Mouse (Mus musculus) midbrain, postnatal 0 days (tissue): Measurements from ENCODE around the gene Cyp21a1. TPM values are rescaled to one million over a fixed set of nuclear protein-coding genes. Genes with fewer than 3 reads are reported as not detected.
"Not testable (repeated sequence)": the region's sequence is repeated elsewhere in the genome, so short reads cannot be mapped to it uniquely, and the experiment has no call there.

ENCODE experiments used
- ATAC-seq: fragments of 200-750 bp; cut with Nextera tagmentation; 2 replicates; pipeline ENCODE4 v1.8.0; 2017; ENCODE audit warnings: moderate number of reproducible peaks, mild to moderate bottlenecking, moderate TSS enrichment, moderate library complexity; ENCODE audit not compliant: low FRiP score
- DNase-seq: peaks from one replicate; pipeline ENCODE4 v3.0.0-alpha.2; 2015; ENCODE audit warnings: low spot score
- H3K27ac ChIP-seq: fragments of 300-500 bp; sonication (generic); 2 replicates; pipeline ENCODE4 v1.5.1; 2014; ENCODE audit warnings: low read depth, mild to moderate bottlenecking, low read length, mixed read lengths
- H3K27me3 ChIP-seq: fragments of 300-500 bp; sonication (generic); 2 replicates; pipeline ENCODE4 v1.6.1; 2014; ENCODE audit warnings: low read length, control low read depth, mixed read lengths; ENCODE audit not compliant: insufficient read depth
- H3K36me3 ChIP-seq: fragments of 300-500 bp; sonication (generic); 2 replicates; pipeline ENCODE4 v1.6.1; 2014; ENCODE audit warnings: low read length, control low read depth, mixed read lengths; ENCODE audit not compliant: insufficient read depth
- H3K4me1 ChIP-seq: fragments of 300-500 bp; sonication (generic); 2 replicates; pipeline ENCODE4 v1.6.1; 2014; ENCODE audit warnings: mild to moderate bottlenecking, control low read depth, antibody characterized with exemption, low read length, mixed read lengths; ENCODE audit not compliant: insufficient read depth
- H3K4me2 ChIP-seq: fragments of 300-500 bp; sonication (generic); 2 replicates; pipeline ENCODE4 v1.6.1; 2014; ENCODE audit warnings: low read depth, mild to moderate bottlenecking, low read length, mixed read lengths; ENCODE audit not compliant: poor library complexity, severe bottlenecking
- H3K4me3 ChIP-seq: fragments of 300-500 bp; sonication (generic); 2 replicates; pipeline ENCODE4 v1.5.1; 2014; ENCODE audit warnings: low read depth, mild to moderate bottlenecking, low read length, moderate library complexity
- H3K9ac ChIP-seq: fragments of 300-500 bp; sonication (generic); replicated peaks from 2 replicates; pipeline ENCODE4 v1.6.1; 2014; ENCODE audit warnings: mild to moderate bottlenecking, low read length, moderate library complexity, mixed read lengths; ENCODE audit not compliant: poor library complexity, severe bottlenecking
- H3K9me3 ChIP-seq: fragments of 300-500 bp; sonication (generic); 2 replicates; pipeline ENCODE4 v1.6.1; 2016; ENCODE audit warnings: low read length, control low read depth
- CTCF ChIP-seq: IDR thresholded peaks from 2 replicates; pipeline ENCODE4 v1.5.1; 2016; ENCODE audit warnings: antibody characterized with exemption, mild to moderate bottlenecking
- WGBS: fragments of 180-500 bp; shearing (Covaris S2); extraction: QIAGEN DNeasy Blood & Tissue Kit; methylation state at CpG from one replicate; pipeline ENCODE4 v1.1.7; 2014; 5-methylcytosine and 5-hydroxymethylcytosine counted together
- polyA plus RNA-seq: library from polyadenylated mRNA; unstranded; fragments of >200 nt; fragmentation: Nextera tagmentation; extraction: Ambion mirVana; gene quantifications from 2 replicates; pipeline ENCODE4 v1.2.1, GENCODE M21; 2015
- total RNA-seq: library from RNA; depleted of rRNA; stranded (reverse); fragments of >200 nt; gene quantifications from 2 replicates; pipeline ENCODE4 v1.2.3, GENCODE M21; 2014; rRNA removed

Gene Cyp21a1
- total RNA-seq, result not detected in 2 replicates
- polyA plus RNA-seq, result not detected in 2 replicates

GRCm38 (mm10) chr17:34804301-34804700 is at the start of gene Cyp21a1:
Gene Cyp21a1, minus strand, starts transcription at chr17:34804561.
- ATAC-seq, result not testable (repeated sequence)

GRCm38 (mm10) chr17:34853511-34853910 is 49.1 kb upstream of the Cyp21a1 start:
- Histone ChIP-seq H3K36me3 (peaks cover 35% of the 10 kb centered on the region), H3K4me3 (no peak overlapping the region), H3K9ac (no peak overlapping the region), H3K27me3 (no peaks in the 10 kb centered on the region), H3K4me1 (peaks cover 10% of the 10 kb centered on the region), H3K4me2 (no peak overlapping the region), H3K27ac (no peak overlapping the region), H3K9me3 (no peaks in the 10 kb centered on the region)
- TF ChIP-seq CTCF, result no peak
- no peak for DNase-seq
- ATAC-seq, result no peak
- 79% methylated on average over 8 of the region's 8 CpGs for WGBS

More at GRCm38 (mm10) chr17:34804301-34804700, at the start of gene Cyp21a1:
- not testable (repeated sequence) for H3K9ac ChIP-seq, DNase-seq, H3K27me3 ChIP-seq, H3K4me1 ChIP-seq, H3K4me3 ChIP-seq, H3K27ac ChIP-seq, H3K36me3 ChIP-seq, H3K9me3 ChIP-seq, H3K4me2 ChIP-seq
- 100% methylated on average over 1 of the region's 6 CpGs for WGBS

GRCm38 (mm10) chr17:34850517-34851125 is 46.3 kb upstream of the Cyp21a1 start:
- Histone ChIP-seq H3K27ac (peak overlapping the region; percentile 55), H3K27me3 (no peaks in the 10 kb centered on the region), H3K4me3 (peak overlapping the region; percentile 97), H3K4me1 (peaks cover 10% of the 10 kb centered on the region), H3K36me3 (peaks cover 56% of the 10 kb centered on the region), H3K4me2 (peak overlapping the region; percentile 94), H3K9me3 (no peaks in the 10 kb centered on the region), H3K9ac (peak overlapping the region; percentile 93)
- no peak for TF ChIP-seq CTCF
- peak; percentile 36; the same call in 1 of the 2 replicates for ATAC-seq
- WGBS, result 2% methylated on average over 25 of the region's 25 CpGs
- no peak for DNase-seq

- H3K9ac ChIP-seq, result peak within 1 kb of the TSS; percentile 93
- H3K36me3 ChIP-seq, result peaks cover 58% of the 10 kb centered on the region
- DNase-seq (peak; percentile 97), ATAC-seq (peak; percentile 96)
- WGBS, result under 1% methylated on average over 58 of the region's 65 CpGs
- peaks cover 10% of the 10 kb centered on the region for H3K4me1 ChIP-seq
- peak within 1 kb of the TSS; percentile 97 for H3K4me3 ChIP-seq
- H3K9me3 ChIP-seq, result no peaks in the 10 kb centered on the region
- TF ChIP-seq CTCF, result no peak
- H3K27ac ChIP-seq, result peak within 1 kb of the TSS; percentile 55
- H3K27me3 ChIP-seq, result no peaks in the 10 kb centered on the region
- peak within 1 kb of the TSS; percentile 94 for H3K4me2 ChIP-seq
These were observed 45.6 kb upstream of the Cyp21a1 start, which contains the start of the genes Skiv2l and Nelfe for GRCm38 (mm10) chr17:34849722-34850516. Gene Skiv2l, minus strand, starts transcription at chr17:34850210. Gene Nelfe, plus strand, starts transcription at chr17:34850391.

- 95% methylated on average over 7 of the region's 7 CpGs for WGBS
- no peak overlapping the region for H3K9ac ChIP-seq
- H3K4me1 ChIP-seq, result peaks cover 10% of the 10 kb centered on the region
- DNase-seq, result no peak
- H3K9me3 ChIP-seq, result no peaks in the 10 kb centered on the region
- peaks cover 53% of the 10 kb centered on the region for H3K36me3 ChIP-seq
- H3K4me2 ChIP-seq, result no peak overlapping the region
- ATAC-seq, result no peak
- H3K27ac ChIP-seq, result no peak overlapping the region
- TF ChIP-seq CTCF, result no peak
- no peak overlapping the region for H3K4me3 ChIP-seq
- no peaks in the 10 kb centered on the region for H3K27me3 ChIP-seq
These were observed 43.3 kb upstream of the Cyp21a1 start for GRCm38 (mm10) chr17:34847615-34848014.

- WGBS, result 85% methylated on average over 6 of the region's 6 CpGs
- H3K4me3 ChIP-seq, result no peak overlapping the region
- TF ChIP-seq CTCF, result no peak
- no peaks in the 10 kb centered on the region for H3K27me3 ChIP-seq
- peaks cover 10% of the 10 kb centered on the region for H3K4me1 ChIP-seq
- H3K9me3 ChIP-seq, result no peaks in the 10 kb centered on the region
- H3K27ac ChIP-seq, result no peak overlapping the region
- ATAC-seq (no peak), DNase-seq (no peak)
- H3K4me2 ChIP-seq, result no peak overlapping the region
- H3K9ac ChIP-seq, result no peak overlapping the region
- H3K36me3 ChIP-seq, result peaks cover 53% of the 10 kb centered on the region
These were observed 42.8 kb upstream of the Cyp21a1 start for GRCm38 (mm10) chr17:34847192-34847591.
